Mouse (Mus musculus): Measurements from ENCODE around the gene Serpine2.
A peak's percentile ranks its signal among the peaks of the same experiment; 100 is the strongest.

The Serpine2 gene

DNA sequence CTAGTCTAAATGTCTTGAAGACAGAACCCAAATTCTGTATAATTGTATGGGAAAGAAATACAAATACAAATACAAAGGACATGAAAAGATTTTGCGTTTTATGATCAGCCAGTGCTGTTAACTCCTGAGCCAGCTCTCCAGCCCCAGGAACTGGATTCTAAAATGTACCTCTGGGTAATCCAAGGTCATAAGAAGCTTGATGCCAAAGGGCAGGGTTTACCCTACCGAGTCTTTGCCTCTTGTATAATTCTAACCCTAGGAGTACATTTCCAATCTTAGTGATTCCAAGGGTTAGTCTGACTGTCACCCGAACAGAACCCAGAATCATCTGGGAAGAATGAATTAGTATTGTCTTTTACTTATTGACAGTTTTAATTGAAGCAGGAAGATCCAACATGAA lies 45.5 kb downstream of the Serpine2 start:
- ATAC-seq (ENCODE audit: low TSS enrichment) = no peak

DNA sequence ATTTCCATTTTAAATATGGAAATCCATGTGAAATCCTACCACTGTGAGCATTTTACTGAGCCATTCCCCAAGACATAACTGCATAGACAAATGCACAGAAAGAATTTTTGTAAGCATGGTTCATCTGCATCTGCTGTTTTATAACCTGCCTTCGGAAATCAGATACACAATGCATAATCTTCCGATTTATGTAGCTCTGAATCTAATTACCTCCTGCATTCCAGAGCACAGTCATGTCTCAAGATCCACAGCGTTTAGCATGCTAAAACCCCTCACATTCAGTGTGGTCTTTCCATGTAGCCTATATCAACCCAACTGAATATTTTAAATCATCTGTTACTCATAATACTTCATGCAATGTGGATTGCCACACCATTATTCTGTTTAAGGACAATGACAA lies 51.5 kb downstream of the Serpine2 start:
- ATAC-seq (ENCODE audit: low TSS enrichment) = peak; percentile 57; the same call in 1 of the 2 replicates

DNA sequence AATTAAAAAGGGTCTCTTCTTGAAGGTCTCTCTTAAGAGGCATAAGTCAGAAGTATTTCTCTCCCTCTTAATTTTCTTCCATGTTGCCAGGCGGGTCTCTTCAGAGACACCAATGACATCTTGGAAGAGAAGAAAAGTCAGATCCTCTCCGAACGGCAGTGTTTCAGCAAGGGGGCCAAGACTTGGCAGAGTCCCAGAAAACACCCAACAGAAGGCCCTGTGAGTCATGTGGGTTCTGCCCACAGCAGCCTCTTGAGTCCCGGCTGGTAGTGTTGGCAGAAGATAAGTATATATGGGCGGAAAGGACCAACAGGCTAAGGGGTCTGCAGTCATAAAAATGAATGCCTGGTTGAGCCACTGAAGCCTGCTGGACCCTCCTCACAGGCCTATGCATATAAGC lies 54.1 kb downstream of the Serpine2 start:
- ATAC-seq (ENCODE audit: low TSS enrichment) = no peak

DNA sequence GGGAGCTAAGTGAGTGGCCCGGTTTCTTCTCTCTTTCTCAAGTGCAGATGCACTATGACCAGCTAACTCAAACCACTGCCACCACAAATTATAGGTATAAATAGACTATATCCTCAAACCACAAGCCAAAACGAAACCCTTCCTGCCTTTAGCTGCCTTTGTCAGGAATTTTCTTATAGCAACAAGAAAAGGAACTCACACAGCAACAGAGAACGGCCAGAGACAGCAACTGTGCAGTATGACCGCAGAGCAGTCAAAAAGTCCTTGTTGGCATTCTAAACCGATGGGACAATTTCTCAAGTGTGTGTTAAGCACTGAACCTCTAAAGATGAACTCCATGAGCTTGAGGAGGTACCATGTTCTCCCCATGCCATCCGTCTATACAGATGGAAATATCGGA lies 57.4 kb downstream of the Serpine2 start:
- ATAC-seq (ENCODE audit: low TSS enrichment) = no peak

DNA sequence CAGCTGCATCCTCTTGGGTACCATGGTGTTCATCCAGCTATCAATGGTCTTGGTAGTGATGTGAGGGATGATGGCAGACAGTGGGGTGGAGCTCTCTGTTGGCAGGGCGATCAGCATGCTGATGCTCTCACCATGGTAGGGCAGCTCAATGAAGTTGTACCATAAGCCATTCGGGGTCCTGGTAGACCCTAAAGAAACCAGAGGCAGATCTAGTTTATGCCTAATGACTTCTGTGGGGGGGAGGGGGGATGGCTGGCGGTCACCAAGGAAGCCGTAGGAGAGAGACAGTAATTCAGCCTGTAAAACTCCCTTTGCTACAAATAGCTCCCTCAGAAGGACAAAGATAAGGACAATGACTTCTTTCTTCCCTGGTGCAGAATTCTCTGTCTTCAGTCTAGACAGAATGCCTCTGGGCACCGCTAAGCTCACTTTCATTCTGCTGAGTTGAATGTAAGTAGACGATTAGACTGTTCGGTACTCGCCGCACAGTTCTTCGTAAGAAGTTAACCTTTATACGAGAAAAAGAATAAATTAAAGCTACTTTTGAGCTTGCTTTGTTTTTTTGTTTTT lies 58.0 kb downstream of the Serpine2 start:
- ATAC-seq (ENCODE audit: low TSS enrichment) = no peak

DNA sequence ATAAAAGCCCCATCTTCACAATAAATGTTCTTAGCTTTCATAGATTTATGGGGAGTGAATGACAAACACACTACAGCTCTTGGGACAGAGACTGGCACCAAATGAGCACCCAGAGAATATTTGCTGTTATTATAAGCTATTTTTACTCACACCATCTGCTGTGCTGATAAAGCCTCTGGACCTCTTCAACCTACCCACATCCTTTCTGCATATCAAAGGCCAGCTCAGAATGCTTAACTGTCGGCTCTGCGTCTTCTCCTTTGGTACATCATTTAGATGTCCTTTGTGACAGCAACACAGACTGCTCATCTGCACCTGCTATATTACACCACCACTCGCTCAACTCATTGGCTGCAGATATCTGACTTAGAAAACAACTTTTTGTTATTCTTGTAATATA lies 63.9 kb downstream of the Serpine2 start:
- ATAC-seq (ENCODE audit: low TSS enrichment) = no peak

DNA sequence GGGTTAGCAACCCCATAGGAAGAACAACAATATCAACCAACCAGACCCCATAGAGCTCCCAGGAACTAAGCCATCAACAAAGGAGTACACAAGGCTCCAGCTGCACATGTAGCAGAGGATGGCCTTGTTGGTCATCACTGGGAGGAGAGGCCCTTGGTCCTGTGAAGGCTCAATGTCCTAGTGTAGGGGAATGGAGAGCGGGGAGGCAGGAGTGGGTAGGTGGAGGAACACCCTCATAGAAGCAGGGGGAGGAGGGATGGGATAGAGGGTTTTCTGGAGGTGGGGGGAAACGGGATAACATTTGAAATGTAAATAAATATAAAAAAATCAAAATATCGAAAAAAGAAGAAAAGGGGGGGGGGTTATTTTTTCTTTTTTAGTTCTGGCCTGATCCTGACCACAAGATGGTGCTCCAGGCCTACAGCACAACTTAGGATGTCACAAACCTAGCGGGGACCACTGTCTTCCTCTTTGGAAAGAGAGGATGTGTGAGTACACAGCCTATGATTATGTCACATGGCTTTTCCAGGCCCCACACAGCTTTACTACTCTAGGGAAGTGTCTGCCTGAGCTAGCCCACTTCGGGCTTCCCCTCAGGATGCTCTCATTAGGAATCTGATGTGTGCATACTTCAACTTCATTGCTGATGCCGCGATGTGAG lies 74.6 kb downstream of the Serpine2 start:
- peak; percentile 79 for ATAC-seq (ENCODE audit: low TSS enrichment)

DNA sequence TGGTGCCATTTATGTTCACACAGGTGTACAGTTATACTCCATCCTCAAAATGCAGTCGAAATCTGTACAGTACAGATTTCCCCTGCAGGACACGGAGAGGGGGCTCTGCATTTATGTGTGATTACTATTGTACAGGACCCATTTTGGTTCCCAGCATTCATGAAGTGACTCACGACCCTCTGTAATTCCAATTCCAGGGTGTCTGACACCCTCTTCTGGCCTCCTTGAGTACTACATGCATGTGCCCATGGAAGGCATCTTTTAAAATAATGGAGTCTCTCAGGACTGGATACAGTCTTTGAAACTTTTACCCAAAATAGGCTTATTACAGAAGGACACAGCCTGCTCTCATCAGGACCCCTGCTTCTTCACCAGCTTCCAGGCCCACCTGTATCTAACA lies 78.5 kb downstream of the Serpine2 start:
- peak; percentile 26; the same call in 1 of the 2 replicates for ATAC-seq (ENCODE audit: low TSS enrichment)

DNA sequence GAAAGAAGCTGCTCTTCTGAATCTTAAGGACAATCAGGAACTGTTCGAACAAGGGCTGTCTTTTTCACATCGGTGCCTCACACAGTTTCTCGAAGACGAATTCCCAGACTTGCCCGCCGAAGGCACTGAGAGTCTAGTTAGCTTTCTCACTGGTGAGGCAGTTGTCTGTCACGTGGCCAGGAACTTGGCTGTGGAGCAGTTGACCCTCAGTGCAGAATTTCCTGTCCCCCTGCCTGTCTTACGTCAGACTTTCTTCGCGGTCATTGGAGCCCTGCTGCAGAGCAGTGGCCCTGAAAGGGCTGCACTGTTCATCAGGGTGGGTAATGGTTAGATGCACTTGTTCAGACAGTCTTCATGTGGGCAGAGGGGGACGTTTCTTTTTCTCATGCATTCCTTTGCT lies 83.0 kb downstream of the Serpine2 start:
- no peak for ATAC-seq (ENCODE audit: low TSS enrichment)

DNA sequence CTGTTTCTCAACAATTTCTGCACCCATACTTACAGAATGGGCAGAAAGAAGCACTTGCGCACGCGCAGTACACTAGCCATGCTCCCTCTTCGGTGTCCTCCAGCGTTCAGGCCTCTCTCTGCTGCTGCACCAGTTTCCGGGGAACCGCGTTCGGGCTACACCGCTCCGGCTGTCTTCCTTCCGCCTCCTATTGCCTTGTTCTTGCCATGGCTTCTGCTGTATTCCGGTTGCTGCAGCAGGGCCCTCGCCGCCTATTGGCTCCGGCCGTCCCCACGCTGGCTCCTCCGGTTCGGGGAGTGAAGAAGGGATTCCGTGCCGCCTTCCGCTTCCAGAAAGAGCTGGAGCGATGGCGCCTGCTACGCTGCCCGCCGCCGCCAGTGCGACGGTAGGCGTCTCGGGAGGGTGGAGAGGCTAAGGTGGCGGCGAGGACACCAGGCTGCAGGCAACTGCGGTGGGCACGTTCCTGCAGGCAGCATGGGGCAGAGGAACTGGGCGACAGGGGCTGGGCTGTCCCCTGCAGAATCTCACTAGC lies 85.0 kb downstream of the Serpine2 start, which contains the start of the genes Mrpl44 and Wdfy1:
TSS of gene Mrpl44 (plus strand) at position 92 of the 532 bp plus-strand sequence.
TSS of gene Wdfy1 (minus strand) at position 217 of the 532 bp plus-strand sequence.
- peak; percentile 99 for ATAC-seq (ENCODE audit: low TSS enrichment)

DNA sequence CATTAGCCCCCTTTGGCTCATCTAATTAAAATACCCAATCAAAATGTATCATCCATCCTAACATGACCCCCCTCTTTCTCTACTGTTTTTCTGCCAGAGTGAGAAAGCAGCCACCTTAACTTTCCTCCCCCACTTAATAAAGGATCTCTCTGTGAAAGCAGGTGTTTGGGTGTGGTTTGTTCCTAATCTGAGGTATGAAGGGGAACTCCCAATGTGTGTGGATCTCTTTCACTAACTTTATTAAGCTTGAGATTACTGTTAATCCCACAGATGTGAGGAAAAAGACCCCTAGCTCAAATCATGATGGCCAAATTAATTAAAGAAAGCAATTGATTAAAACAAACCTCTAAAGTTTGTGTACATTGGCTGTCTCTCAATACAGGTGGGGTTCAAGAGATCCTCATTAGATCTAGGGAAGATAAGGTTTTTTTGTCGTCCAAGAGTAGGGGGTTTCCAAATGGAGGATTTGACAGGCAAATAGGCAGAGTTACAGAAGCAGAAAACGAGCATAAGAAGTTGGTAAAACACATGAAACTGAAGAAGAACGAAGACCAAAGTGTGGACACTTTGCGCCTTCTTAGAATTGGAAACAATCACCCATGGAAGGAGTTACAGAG lies 86.7 kb downstream of the Serpine2 start:
- ATAC-seq (ENCODE audit: low TSS enrichment) = no peak

DNA sequence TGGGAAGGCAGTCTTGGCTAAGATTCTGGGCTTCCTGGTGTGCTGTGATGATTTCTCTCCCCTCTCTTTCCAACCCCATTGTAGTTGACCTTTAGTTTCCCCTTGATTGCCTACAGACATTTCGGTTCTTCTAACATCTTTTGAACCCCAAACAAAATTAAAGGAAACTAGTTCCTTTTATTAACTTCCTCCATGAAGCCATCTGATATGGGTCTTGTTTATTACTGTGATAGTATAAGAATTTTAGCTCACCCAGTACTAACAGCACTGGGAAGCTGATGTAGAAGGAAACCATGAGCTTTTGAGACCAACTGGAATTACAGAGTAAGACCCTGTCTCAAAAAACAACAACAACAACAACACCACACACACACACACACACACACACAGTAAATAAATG lies 92.7 kb downstream of the Serpine2 start:
- no peak for ATAC-seq (ENCODE audit: low TSS enrichment)

DNA sequence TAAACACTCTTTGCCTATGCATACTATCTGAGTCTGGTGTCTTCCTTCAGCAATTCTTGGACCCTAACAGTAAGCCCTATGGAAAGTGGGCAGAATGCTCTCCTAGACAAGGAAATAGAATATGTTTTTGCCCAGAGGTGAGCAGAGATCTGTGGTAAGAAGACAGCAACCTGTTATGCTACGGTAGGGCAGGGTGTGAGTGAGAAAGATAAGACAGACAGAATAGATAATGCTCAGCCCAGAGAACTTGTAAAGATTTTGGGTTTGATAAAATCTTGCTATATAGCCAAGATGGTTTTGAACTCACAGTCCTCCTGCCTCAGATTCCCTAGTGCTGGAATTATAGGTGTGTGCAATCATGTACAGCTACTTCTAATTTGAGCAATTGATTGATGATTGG lies 96.5 kb downstream of the Serpine2 start:
- ATAC-seq (ENCODE audit: low TSS enrichment) = no peak

DNA sequence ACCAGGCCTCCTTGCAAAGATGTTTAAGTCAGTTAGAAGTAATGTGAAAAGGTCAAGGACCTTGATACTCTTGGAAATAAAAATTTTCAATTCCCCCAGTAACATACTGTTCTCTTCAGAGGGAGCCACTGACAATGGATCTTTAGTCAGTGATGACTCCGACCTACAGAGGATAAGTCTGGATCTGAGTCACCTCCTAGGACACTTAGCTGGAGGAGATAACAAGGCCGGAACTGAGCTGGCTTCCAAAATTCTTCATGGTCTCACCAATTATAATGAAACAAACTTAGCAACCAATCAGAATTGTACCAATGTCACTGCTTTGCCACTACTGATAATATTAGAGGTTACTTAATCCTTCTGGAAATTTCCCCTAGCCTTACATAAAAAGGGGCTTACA lies 96.9 kb downstream of the Serpine2 start:
- no peak for ATAC-seq (ENCODE audit: low TSS enrichment)

DNA sequence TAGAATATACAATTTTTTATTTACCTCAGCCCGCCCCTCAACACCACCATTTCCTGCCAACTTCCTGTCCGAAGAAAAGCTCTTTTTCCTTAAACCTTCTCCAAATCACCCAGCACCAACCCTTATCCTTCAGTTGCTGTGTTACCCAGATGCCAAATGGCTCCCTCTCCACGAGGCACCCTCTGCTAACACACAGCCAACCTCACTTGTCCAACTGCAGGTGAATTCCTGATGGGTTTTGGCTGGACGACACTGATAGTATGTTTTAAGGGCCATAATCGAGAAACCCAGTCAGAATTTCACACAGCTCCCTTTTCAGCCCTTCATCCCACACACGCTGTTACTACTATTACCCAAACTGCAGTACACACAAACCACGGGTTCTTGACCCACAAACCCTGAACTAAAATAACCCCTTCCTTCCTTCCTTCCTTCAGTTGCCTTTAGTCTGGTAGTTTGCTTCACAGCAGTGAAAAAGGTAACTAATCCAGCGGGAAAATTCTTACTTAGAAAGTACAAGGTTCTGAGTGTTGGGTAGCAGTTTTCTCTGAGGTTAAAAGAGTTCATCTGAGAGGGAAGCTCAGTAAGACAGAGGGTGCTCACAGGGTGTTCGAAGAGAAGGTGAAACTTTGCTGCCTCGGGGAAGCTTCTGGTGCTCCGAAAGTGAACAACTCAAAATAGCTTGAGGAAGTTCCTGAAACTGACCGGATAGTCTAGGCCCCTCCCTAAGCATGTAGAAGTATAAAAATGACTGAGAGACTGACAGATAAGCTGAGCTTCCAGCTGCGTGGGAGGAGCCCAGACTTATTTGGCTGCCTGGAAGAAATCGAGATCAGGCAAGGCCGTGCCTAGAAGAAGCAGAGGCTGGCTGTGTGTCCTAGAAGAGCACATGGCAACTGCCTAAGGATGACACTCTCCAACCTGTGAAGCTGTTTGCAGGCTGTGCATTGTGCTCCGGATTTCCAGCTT lies 98.4 kb downstream of the Serpine2 start:
- peak; percentile 16; the same call in 1 of the 2 replicates for ATAC-seq (ENCODE audit: low TSS enrichment)

DNA sequence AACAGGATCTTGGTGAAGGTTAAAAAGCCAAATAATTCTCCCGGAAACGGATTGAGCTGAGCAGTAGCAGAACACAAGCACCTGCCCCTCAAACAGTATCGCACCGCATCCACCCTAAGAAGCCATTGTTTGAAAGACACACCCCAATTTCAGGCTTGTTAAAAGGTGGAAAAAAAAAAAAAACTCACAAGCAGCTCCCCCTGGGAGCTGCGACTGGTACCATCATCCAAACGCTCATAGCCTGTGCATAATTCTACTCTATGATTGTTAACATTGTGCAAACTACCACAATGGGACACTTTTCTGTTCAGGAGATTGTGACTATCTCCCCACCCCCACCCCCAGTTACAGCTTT lies 99.1 kb downstream of the Serpine2 start:
- peak; percentile 43 for ATAC-seq (ENCODE audit: low TSS enrichment)

DNA sequence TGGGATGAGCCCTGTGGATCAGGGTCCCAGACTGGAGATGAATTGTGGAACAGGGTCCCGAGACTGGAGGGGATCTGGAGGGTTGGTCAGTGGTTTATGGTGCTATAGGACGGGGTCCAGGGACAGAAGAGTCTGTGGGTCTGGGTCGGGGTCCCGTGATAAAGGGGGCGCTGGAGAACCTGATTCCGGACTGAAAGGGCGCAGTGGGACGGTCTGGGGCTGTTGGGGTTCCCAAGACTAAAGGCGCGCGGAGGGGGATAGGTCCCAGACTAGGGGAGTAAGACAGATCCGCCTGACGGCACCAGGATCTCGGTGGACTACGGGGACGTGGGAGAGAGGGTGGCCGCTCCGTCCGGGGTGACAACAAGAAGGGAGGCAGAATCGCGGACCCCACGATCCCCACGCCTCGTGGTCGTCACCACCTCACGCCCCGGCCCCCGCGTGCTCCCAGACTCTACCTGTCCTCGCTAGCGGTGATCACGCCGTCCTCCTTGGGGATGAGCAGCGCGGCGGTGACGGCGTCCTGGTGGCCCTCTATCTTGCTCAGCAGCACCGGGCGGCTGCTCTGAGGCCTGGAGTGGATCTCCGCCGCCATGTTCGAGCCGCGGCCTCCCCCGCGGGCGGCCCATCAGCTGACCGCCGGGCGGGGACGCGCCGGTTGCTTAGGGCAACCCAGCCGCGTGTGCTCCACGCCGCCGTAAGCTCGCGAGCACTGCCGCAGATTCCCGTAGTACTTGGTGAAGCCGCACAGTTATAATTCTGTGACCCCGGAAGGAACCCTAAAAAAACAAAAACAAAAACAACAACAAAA lies 99.7 kb downstream of the Serpine2 start:
- peak; percentile 96 for ATAC-seq (ENCODE audit: low TSS enrichment)

DNA sequence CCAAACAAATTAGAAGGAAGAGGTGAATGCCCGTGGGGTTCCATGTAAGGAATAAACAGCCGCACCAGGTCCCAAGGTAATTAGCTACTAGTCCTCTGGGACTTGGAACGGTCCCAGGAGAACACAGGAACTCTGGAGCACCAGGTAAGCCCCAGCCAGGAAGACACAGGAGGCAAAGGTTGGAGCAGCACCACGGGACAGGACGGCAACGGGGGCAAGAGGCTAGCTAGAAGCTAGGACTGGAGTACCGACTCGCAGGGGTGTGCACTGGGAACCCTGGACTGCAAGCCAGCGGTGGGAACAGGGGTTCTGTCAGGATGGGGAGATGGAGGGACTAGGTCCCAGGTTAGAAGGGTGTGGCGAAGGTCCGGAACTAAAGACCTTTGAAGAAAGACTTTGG lies 100.3 kb downstream of the Serpine2 start:
- ATAC-seq (ENCODE audit: low TSS enrichment) = no peak

DNA sequence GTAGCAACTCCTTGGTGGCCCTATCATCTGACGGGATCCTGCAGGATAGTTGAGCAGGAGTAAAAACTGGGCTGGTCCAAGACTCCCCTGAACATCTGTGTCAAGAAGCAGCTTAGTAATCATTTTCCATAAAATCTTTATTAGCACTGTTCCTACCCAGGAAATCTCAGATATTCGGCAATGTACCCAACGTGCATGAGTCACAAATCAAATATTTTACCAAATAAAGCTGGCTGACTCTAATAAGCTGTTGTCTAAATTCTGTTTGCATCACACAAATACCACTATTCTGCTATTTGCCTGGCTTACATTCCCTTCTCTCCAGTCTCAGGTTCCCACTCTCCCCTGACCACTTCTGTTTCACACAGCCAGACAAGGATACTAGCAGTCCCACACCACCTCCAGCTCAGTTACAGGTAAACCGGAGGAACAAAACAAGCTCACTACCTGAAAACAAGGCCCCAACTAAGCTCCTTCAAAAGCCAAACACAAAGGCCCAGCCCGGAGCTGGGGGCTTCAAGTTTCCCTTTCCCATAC lies 101.5 kb downstream of the Serpine2 start:
- ATAC-seq (ENCODE audit: low TSS enrichment) = no peak

DNA sequence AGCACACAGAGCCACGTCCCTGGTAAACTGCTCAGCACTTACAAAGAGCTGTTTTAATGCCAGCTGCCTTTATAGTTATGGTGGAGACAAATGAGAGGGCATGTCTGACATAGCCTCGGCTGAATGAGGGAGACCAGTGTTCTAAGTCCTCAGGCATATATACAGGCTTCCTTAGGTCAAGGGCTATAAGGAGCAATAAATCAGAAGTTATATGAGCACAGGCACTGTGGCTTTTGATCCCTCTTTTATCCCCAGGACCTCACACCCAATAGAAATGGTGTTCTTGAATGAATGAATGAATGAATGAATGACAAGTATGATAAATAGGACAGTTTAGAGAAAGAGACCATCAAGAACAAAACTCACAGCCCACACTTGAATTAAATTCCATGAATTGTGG lies 102.0 kb downstream of the Serpine2 start:
- ATAC-seq (ENCODE audit: low TSS enrichment) = no peak

DNA sequence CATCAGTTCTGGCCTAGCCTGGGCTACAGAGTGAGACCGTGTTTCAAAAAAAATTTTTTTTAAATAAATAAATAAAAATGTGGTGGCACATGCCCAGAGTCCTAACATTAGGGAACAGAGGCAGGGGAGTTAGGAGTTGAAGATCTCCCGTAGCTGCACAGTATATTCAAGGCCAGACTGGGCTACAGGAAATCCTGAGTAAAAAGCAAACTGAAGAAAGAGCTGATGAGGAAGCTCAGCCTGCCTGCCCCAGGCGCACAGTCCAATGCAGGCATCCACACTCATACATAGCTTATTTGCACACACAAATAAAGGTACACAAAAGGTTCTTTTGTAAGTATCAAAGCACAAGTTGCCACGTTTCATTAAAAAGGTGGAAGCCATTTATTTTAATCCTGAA lies 103.4 kb downstream of the Serpine2 start:
- no peak for ATAC-seq (ENCODE audit: low TSS enrichment)

Data from frontal cortex, adult (tissue).